Mouse (Mus musculus) heart, embryonic 16.5 days (tissue): ENCODE measurements around the gene Flnc. TPM values are rescaled to one million over a fixed set of nuclear protein-coding genes. Genes with fewer than 3 reads are reported as not detected.

Experiments used
- ATAC-seq: fragments of 200-750 bp; cut with Nextera tagmentation; replicated peaks from 2 replicates; pipeline ENCODE4 v1.8.0; 2017; ENCODE audit warnings: moderate number of reproducible peaks; ENCODE audit not compliant: insufficient read depth, low FRiP score; ENCODE audit errors: extremely low read depth
- H3K27ac ChIP-seq: fragments of 300-500 bp; sonication (generic); 2 replicates; pipeline ENCODE4 v1.5.1; 2014; ENCODE audit warnings: mild to moderate bottlenecking, low read length, control low read depth, moderate library complexity
- H3K27me3 ChIP-seq: fragments of 300-500 bp; sonication (generic); 2 replicates; pipeline ENCODE4 v1.6.1; 2014; ENCODE audit warnings: low read length, mixed read lengths; ENCODE audit not compliant: control insufficient read depth, insufficient read depth
- H3K36me3 ChIP-seq: fragments of 300-500 bp; sonication (generic); 2 replicates; pipeline ENCODE4 v1.6.1; 2014; ENCODE audit not compliant: control insufficient read depth, insufficient read depth
- H3K4me1 ChIP-seq: fragments of 300-500 bp; sonication (generic); 2 replicates; pipeline ENCODE4 v1.6.1; 2014; ENCODE audit warnings: low read length, mixed read lengths; ENCODE audit not compliant: control insufficient read depth, insufficient read depth
- H3K4me2 ChIP-seq: fragments of 300-500 bp; sonication (generic); 2 replicates; pipeline ENCODE4 v1.6.1; 2014; ENCODE audit warnings: low read depth, mild to moderate bottlenecking, control low read depth, low read length
- H3K4me3 ChIP-seq: fragments of 300-500 bp; sonication (generic); 2 replicates; pipeline ENCODE4 v1.5.1; 2014; ENCODE audit warnings: mild to moderate bottlenecking, control low read depth, low read length
- H3K9ac ChIP-seq: fragments of 300-500 bp; sonication (generic); 2 replicates; pipeline ENCODE4 v1.6.1; 2014; ENCODE audit warnings: low read length, control low read depth
- H3K9me3 ChIP-seq: fragments of 300-500 bp; sonication (generic); replicated peaks from 2 replicates; pipeline ENCODE4 v1.6.1; 2016; ENCODE audit warnings: low read length; ENCODE audit not compliant: control insufficient read depth
- WGBS: fragments of 180-500 bp; shearing (Covaris S2); extraction: QIAGEN DNeasy Blood & Tissue Kit; methylation state at CpG from one replicate; pipeline ENCODE4 v1.1.7; 2014; 5-methylcytosine and 5-hydroxymethylcytosine counted together
- polyA plus RNA-seq: library from polyadenylated mRNA; unstranded; fragments of >200 nt; fragmentation: Nextera tagmentation; extraction: Ambion mirVana; gene quantifications from 2 replicates; pipeline ENCODE4 v1.2.1, GENCODE M21; 2015

Gene Flnc
- polyA plus RNA-seq, 1 experiment from 2014 or later: 38.3 TPM

GRCm38 (mm10) chr6:29484716-29485559 is 51.9 kb downstream of the Flnc start:
- Histone ChIP-seq H3K9me3 (no peaks in the 10 kb centered on the region), H3K27ac (no peak overlapping the region), H3K27me3 (no peaks in the 10 kb centered on the region), H3K36me3 (no peaks in the 10 kb centered on the region), H3K4me2 (peak overlapping the region; percentile 93), H3K4me1 (0 out of 2 replicates have a peak, but pooled peaks cover 4% of the 10 kb centered on the region), H3K9ac (peak overlapping the region; percentile 58), H3K4me3 (peak overlapping the region; percentile 55)
- peak; percentile 64 for ATAC-seq
- WGBS: 6% methylated on average over 26 of the region's 26 CpGs

GRCm38 (mm10) chr6:29485951-29486350 is 52.9 kb downstream of the Flnc start:
- H3K4me2 ChIP-seq: no peak overlapping the region
- no peaks in the 10 kb centered on the region for H3K36me3 ChIP-seq
- H3K4me3 ChIP-seq: no peak overlapping the region
- H3K27me3 ChIP-seq: no peaks in the 10 kb centered on the region
- no peak overlapping the region for H3K27ac ChIP-seq
- WGBS: 38% methylated on average over 2 of the region's 2 CpGs
- H3K9ac ChIP-seq: no peak overlapping the region
- 0 out of 2 replicates have a peak, but pooled peaks cover 4% of the 10 kb centered on the region for H3K4me1 ChIP-seq
- H3K9me3 ChIP-seq: no peaks in the 10 kb centered on the region
- ATAC-seq: no peak

- 65% methylated on average over 4 of the region's 4 CpGs for WGBS
- ATAC-seq: no peak
- Histone ChIP-seq H3K9ac (no peak overlapping the region), H3K27me3 (peaks cover 17% of the 10 kb centered on the region), H3K27ac (no peak overlapping the region), H3K4me2 (no peak overlapping the region), H3K4me3 (no peak overlapping the region), H3K4me1 (no peaks in the 10 kb centered on the region), H3K9me3 (no peaks in the 10 kb centered on the region), H3K36me3 (no peaks in the 10 kb centered on the region)
These were observed 61.0 kb downstream of the Flnc start for GRCm38 (mm10) chr6:29494101-29494500.

- no peak overlapping the region for H3K4me2 ChIP-seq
- H3K4me3 ChIP-seq: no peak overlapping the region
- H3K4me1 ChIP-seq: no peaks in the 10 kb centered on the region
These were observed 63.2 kb downstream of the Flnc start for GRCm38 (mm10) chr6:29496270-29496669.

GRCm38 (mm10) chr6:29497791-29498190 is 64.7 kb downstream of the Flnc start:
- H3K9me3 ChIP-seq: peaks cover 3% of the 10 kb centered on the region; the same call in 1 of the 2 replicates
- H3K36me3 ChIP-seq: no peaks in the 10 kb centered on the region
- WGBS: 25% methylated on average over 2 of the region's 2 CpGs
- H3K27me3 ChIP-seq: peaks cover 17% of the 10 kb centered on the region
- no peak overlapping the region for H3K4me3 ChIP-seq
- no peak for ATAC-seq
- no peaks in the 10 kb centered on the region for H3K4me1 ChIP-seq
- no peak overlapping the region for H3K4me2 ChIP-seq
- no peak overlapping the region for H3K27ac ChIP-seq
- no peak overlapping the region for H3K9ac ChIP-seq

More at GRCm38 (mm10) chr6:29496270-29496669, 63.2 kb downstream of the Flnc start:
- 34% methylated on average over 25 of the region's 25 CpGs for WGBS
- peaks cover 3% of the 10 kb centered on the region; the same call in 1 of the 2 replicates for H3K9me3 ChIP-seq
- no peak overlapping the region for H3K9ac ChIP-seq
- H3K36me3 ChIP-seq: no peaks in the 10 kb centered on the region
- peaks cover 17% of the 10 kb centered on the region for H3K27me3 ChIP-seq
- no peak overlapping the region for H3K27ac ChIP-seq
- ATAC-seq: no peak

GRCm38 (mm10) chr6:29500177-29500576 is 67.1 kb downstream of the Flnc start:
- H3K4me1 ChIP-seq: no peaks in the 10 kb centered on the region
- ATAC-seq: no peak
- WGBS: 81% methylated on average over 7 of the region's 7 CpGs
- H3K4me2 ChIP-seq: no peak overlapping the region
- no peak overlapping the region for H3K4me3 ChIP-seq
- no peak overlapping the region for H3K27ac ChIP-seq
- peaks cover 17% of the 10 kb centered on the region for H3K27me3 ChIP-seq
- H3K9me3 ChIP-seq: peaks cover 3% of the 10 kb centered on the region; the same call in 1 of the 2 replicates
- H3K9ac ChIP-seq: no peak overlapping the region
- no peaks in the 10 kb centered on the region for H3K36me3 ChIP-seq

GRCm38 (mm10) chr6:29500810-29501209 is 67.8 kb downstream of the Flnc start:
- Histone ChIP-seq H3K9ac (no peak overlapping the region), H3K27me3 (peaks cover 14% of the 10 kb centered on the region), H3K27ac (no peak overlapping the region), H3K4me1 (no peaks in the 10 kb centered on the region), H3K9me3 (peaks cover 3% of the 10 kb centered on the region; the same call in 1 of the 2 replicates), H3K4me2 (no peak overlapping the region), H3K36me3 (no peaks in the 10 kb centered on the region), H3K4me3 (no peak overlapping the region)
- 87% methylated on average over 6 of the region's 6 CpGs for WGBS
- no peak for ATAC-seq

- ATAC-seq: no peak
- H3K27me3 ChIP-seq: peaks cover 8% of the 10 kb centered on the region
- 91% methylated on average over 1 of the region's 1 CpGs for WGBS
These were observed 68.5 kb downstream of the Flnc start for GRCm38 (mm10) chr6:29501599-29501998.

GRCm38 (mm10) chr6:29505493-29505892 is 72.4 kb downstream of the Flnc start:
- H3K9me3 ChIP-seq: no peaks in the 10 kb centered on the region
- H3K4me3 ChIP-seq: no peak overlapping the region
- H3K27ac ChIP-seq: no peak overlapping the region
- no peak overlapping the region for H3K9ac ChIP-seq
- H3K27me3 ChIP-seq: peaks cover 10% of the 10 kb centered on the region; the same call in 1 of the 2 replicates
- WGBS: 88% methylated on average over 5 of the region's 5 CpGs
- no peaks in the 10 kb centered on the region for H3K36me3 ChIP-seq
- H3K4me2 ChIP-seq: no peak overlapping the region
- peaks cover 2% of the 10 kb centered on the region for H3K4me1 ChIP-seq
- no peak for ATAC-seq

More at GRCm38 (mm10) chr6:29501599-29501998, 68.5 kb downstream of the Flnc start:
- no peak overlapping the region for H3K27ac ChIP-seq
- no peak overlapping the region for H3K9ac ChIP-seq
- H3K4me2 ChIP-seq: no peak overlapping the region
- H3K9me3 ChIP-seq: peaks cover 3% of the 10 kb centered on the region; the same call in 1 of the 2 replicates
- no peaks in the 10 kb centered on the region for H3K36me3 ChIP-seq
- no peak overlapping the region for H3K4me3 ChIP-seq
- H3K4me1 ChIP-seq: no peaks in the 10 kb centered on the region
